Mouse (Mus musculus) hindbrain, embryonic 12.5 days (tissue): ENCODE data around the gene Ccdc34. TPM values are rescaled to one million over a fixed set of nuclear protein-coding genes. Genes with fewer than 3 reads are reported as not detected.
A peak's percentile ranks its signal among the peaks of the same experiment; 100 is the strongest.

Experiments used
- ATAC-seq: fragments of 200-750 bp; cut with Nextera tagmentation; 2 replicates; pipeline ENCODE4 v1.8.0; 2017; ENCODE audit warnings: moderate TSS enrichment; ENCODE audit not compliant: low FRiP score
- H3K27ac ChIP-seq: fragments of 300-500 bp; sonication (generic); 2 replicates; pipeline ENCODE4 v1.5.1; 2016; ENCODE audit warnings: mild to moderate bottlenecking
- H3K27me3 ChIP-seq: fragments of 300-500 bp; sonication (generic); 2 replicates; pipeline ENCODE4 v1.6.1; 2016; ENCODE audit warnings: mild to moderate bottlenecking
- H3K36me3 ChIP-seq: fragments of 300-500 bp; sonication (generic); 2 replicates; pipeline ENCODE4 v1.6.1; 2016; ENCODE audit warnings: mild to moderate bottlenecking
- H3K4me1 ChIP-seq: fragments of 300-500 bp; sonication (generic); 2 replicates; pipeline ENCODE4 v1.6.1; 2016
- H3K4me2 ChIP-seq: fragments of 300-500 bp; sonication (generic); replicated peaks from 2 replicates; pipeline ENCODE4 v1.6.1; 2016; ENCODE audit warnings: mild to moderate bottlenecking
- H3K4me3 ChIP-seq: fragments of 300-500 bp; sonication (generic); 2 replicates; pipeline ENCODE4 v1.5.1; 2016; ENCODE audit warnings: mild to moderate bottlenecking
- H3K9ac ChIP-seq: fragments of 300-500 bp; sonication (generic); 2 replicates; pipeline ENCODE4 v1.6.1; 2016; ENCODE audit warnings: mild to moderate bottlenecking, moderate library complexity
- H3K9me3 ChIP-seq: fragments of 300-500 bp; sonication (generic); replicated peaks from 2 replicates; pipeline ENCODE4 v1.6.1; 2016; ENCODE audit warnings: mild to moderate bottlenecking
- WGBS: fragments of 180-500 bp; shearing (Covaris S2); methylation state at CpG from one replicate; pipeline ENCODE4 v1.1.7; 2016; 5-methylcytosine and 5-hydroxymethylcytosine counted together
- polyA plus RNA-seq: library from polyadenylated mRNA; unstranded; fragments of >200 nt; fragmentation: Nextera tagmentation; extraction: Ambion mirVana; gene quantifications from 2 replicates; pipeline ENCODE4 v1.2.1, GENCODE M21; 2016

The Ccdc34 gene
- polyA plus RNA-seq, 1 experiment from 2014 or later: 47.5 TPM

DNA sequence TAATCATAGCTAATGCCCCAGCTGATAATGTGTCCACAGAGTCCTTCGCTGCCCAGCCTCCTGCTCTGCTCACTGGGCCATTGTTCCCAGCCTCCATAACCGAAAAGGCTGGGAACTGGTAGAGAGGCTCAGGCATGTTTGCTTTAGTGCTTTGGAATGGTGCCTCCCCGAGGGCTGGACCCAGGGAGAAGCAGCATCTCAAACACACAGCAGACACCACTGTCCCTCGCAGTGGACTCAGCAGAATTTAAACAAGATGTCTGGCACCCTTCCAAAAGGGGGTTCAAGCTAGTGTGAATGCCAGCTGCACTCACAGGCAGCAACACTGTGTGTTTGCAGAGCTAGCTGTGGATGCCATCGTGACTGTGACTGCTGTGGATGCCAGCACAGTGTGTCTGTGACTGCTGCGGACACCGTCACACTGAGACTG lies 156.2 kb downstream of the Ccdc34 start:
- peak overlapping the region; percentile 64; the same call in 1 of the 2 replicates for H3K27ac ChIP-seq
- H3K9me3 ChIP-seq: no peaks in the 10 kb centered on the region
- H3K9ac ChIP-seq: no peak overlapping the region
- H3K4me1 ChIP-seq: peaks cover 27% of the 10 kb centered on the region
- H3K27me3 ChIP-seq: no peaks in the 10 kb centered on the region
- ATAC-seq: peak; percentile 84
- 38% methylated on average over 7 of the region's 7 CpGs for WGBS
- no peak overlapping the region for H3K4me2 ChIP-seq
- H3K4me3 ChIP-seq: no peak overlapping the region
- no peaks in the 10 kb centered on the region for H3K36me3 ChIP-seq

GRCm38 (mm10) chr2:110176761-110177400 lies 159.3 kb downstream of the Ccdc34 start:
- Histone ChIP-seq H3K4me2 (no peak overlapping the region), H3K9ac (no peak overlapping the region), H3K36me3 (no peaks in the 10 kb centered on the region), H3K27ac (peak overlapping the region; percentile 73), H3K4me1 (peaks cover 43% of the 10 kb centered on the region), H3K27me3 (no peaks in the 10 kb centered on the region), H3K9me3 (no peaks in the 10 kb centered on the region), H3K4me3 (no peak overlapping the region)
- no peak for ATAC-seq
- 44% methylated on average over 2 of the region's 2 CpGs for WGBS

GRCm38 (mm10) chr2:110177406-110177805 lies 159.8 kb downstream of the Ccdc34 start:
- Histone ChIP-seq H3K4me1 (peaks cover 43% of the 10 kb centered on the region), H3K36me3 (no peaks in the 10 kb centered on the region), H3K9ac (no peak overlapping the region), H3K4me3 (no peak overlapping the region), H3K9me3 (no peaks in the 10 kb centered on the region), H3K27ac (peak overlapping the region; percentile 73), H3K27me3 (no peaks in the 10 kb centered on the region), H3K4me2 (no peak overlapping the region)
- no peak for ATAC-seq
- 69% methylated on average over 2 of the region's 2 CpGs for WGBS

DNA sequence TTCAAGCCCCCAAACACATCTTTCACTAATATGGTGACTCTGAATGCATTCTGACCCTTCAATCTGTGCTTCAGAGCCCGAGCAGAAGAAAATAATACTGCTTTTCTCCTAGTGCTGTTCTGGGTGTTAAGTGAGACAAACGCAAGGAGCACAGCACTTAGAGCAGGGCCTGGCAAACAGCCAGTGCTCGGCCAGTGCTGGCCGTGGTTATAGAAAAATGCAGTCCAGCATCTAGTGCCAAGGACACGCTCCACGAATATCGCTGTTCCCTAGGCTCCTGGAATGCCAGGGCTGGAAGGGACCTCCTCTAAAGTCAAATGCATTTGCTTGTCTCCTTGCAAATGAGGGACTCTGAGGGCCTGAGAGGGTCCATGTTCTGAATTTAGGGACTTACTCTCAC lies 160.3 kb downstream of the Ccdc34 start:
- Histone ChIP-seq H3K9ac (no peak overlapping the region), H3K4me3 (no peak overlapping the region), H3K36me3 (no peaks in the 10 kb centered on the region), H3K4me2 (no peak overlapping the region), H3K27ac (peak overlapping the region; percentile 73), H3K4me1 (peaks cover 43% of the 10 kb centered on the region), H3K27me3 (no peaks in the 10 kb centered on the region), H3K9me3 (no peaks in the 10 kb centered on the region)
- peak; percentile 36; the same call in 1 of the 2 replicates for ATAC-seq
- WGBS: 40% methylated on average over 7 of the region's 7 CpGs

DNA sequence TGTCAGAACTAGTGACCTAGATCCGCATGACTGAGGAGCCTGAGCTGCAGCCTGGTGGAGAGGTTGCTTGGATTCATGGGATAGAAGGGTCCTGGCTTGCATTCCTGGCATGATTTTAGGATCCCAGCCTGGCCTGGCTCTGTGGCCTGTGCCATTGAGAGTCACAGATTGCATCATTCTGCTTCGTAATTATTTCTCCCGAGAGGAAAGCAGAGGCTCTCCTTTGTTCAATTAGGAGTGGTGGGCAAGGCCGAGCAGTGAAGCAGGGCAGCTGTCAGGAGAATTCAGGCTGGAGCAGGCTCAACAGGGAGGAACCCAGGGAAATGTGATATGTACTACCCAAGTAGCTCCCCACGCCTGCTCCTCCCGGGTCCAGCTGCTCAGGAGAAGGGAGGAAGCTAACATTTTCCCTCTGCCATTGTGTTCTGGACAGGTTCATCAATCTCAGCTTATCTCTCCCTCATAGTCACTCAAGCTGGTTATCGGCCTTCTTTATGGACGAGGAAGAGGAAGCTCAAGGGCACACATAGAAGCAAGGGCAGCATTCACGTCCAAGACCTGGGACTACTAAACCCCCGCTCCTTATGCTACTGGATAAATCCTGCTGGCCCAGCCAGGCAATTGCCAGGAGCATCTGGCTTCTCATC lies 162.2 kb downstream of the Ccdc34 start:
- H3K4me3 ChIP-seq: no peak overlapping the region
- H3K27me3 ChIP-seq: no peaks in the 10 kb centered on the region
- H3K9me3 ChIP-seq: no peaks in the 10 kb centered on the region
- H3K4me2 ChIP-seq: no peak overlapping the region
- WGBS: 18% methylated on average over 10 of the region's 10 CpGs
- H3K36me3 ChIP-seq: no peaks in the 10 kb centered on the region
- ATAC-seq: peak; percentile 84
- H3K4me1 ChIP-seq: peaks cover 32% of the 10 kb centered on the region
- H3K9ac ChIP-seq: 0 out of 2 replicates have a peak overlapping the region, but pooled peaks have one; percentile 32
- H3K27ac ChIP-seq: peak overlapping the region; percentile 79

GRCm38 (mm10) chr2:110180316-110180670 lies 162.7 kb downstream of the Ccdc34 start:
- WGBS: 68% methylated on average over 7 of the region's 7 CpGs
- H3K27ac ChIP-seq: peak overlapping the region; percentile 79

GRCm38 (mm10) chr2:110181666-110182065 lies 164.0 kb downstream of the Ccdc34 start:
- Histone ChIP-seq H3K9ac (no peak overlapping the region), H3K36me3 (no peaks in the 10 kb centered on the region), H3K4me3 (no peak overlapping the region), H3K4me2 (no peak overlapping the region), H3K27ac (no peak overlapping the region), H3K27me3 (no peaks in the 10 kb centered on the region), H3K4me1 (peaks cover 32% of the 10 kb centered on the region), H3K9me3 (no peaks in the 10 kb centered on the region)
- WGBS: 64% methylated on average over 6 of the region's 6 CpGs
- no peak for ATAC-seq

More at GRCm38 (mm10) chr2:110180316-110180670, 162.7 kb downstream of the Ccdc34 start:
- Histone ChIP-seq H3K27me3 (no peaks in the 10 kb centered on the region), H3K9ac (0 out of 2 replicates have a peak overlapping the region, but pooled peaks have one; percentile 6), H3K4me2 (no peak overlapping the region), H3K4me3 (no peak overlapping the region), H3K4me1 (peaks cover 32% of the 10 kb centered on the region), H3K36me3 (no peaks in the 10 kb centered on the region), H3K9me3 (no peaks in the 10 kb centered on the region)
- 0 out of 2 replicates have a peak, but pooled peaks have one; percentile 0 for ATAC-seq

- Histone ChIP-seq H3K4me3 (no peak overlapping the region), H3K27ac (no peak overlapping the region), H3K4me2 (no peak overlapping the region), H3K9ac (no peak overlapping the region), H3K9me3 (no peaks in the 10 kb centered on the region), H3K36me3 (no peaks in the 10 kb centered on the region), H3K27me3 (no peaks in the 10 kb centered on the region), H3K4me1 (peaks cover 27% of the 10 kb centered on the region)
- no peak for ATAC-seq
- 65% methylated on average over 6 of the region's 6 CpGs for WGBS
Observed at GRCm38 (mm10) chr2:110182248-110182647, 164.6 kb downstream of the Ccdc34 start.

GRCm38 (mm10) chr2:110182795-110183486 lies 165.3 kb downstream of the Ccdc34 start:
- Histone ChIP-seq H3K4me3 (no peak overlapping the region), H3K36me3 (no peaks in the 10 kb centered on the region), H3K9me3 (no peaks in the 10 kb centered on the region), H3K4me2 (no peak overlapping the region), H3K9ac (no peak overlapping the region), H3K4me1 (peaks cover 20% of the 10 kb centered on the region), H3K27me3 (no peaks in the 10 kb centered on the region), H3K27ac (no peak overlapping the region)
- 64% methylated on average over 4 of the region's 4 CpGs for WGBS
- no peak for ATAC-seq

DNA sequence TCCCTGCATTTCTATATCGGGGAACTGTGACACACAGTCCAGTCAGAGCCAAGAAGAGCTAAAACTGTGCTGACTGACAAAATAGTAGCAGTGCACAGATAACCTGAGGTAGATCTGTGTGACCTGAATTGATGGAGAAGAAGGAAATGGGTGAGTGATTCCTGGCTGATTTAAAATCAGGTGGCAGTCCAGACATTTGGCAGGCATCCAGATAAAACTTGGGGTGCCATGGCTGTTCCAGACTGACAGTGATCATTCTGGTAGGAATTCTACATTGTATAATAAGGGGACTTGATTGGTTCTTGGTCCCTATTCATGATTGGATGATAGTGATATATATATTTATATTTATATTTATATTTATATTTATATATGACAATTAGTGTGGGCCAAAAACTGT lies 166.5 kb downstream of the Ccdc34 start:
- WGBS: 85% methylated on average over 1 of the region's 1 CpGs
- Histone ChIP-seq H3K9ac (no peak overlapping the region), H3K27me3 (no peaks in the 10 kb centered on the region), H3K4me3 (no peak overlapping the region), H3K9me3 (no peaks in the 10 kb centered on the region), H3K36me3 (no peaks in the 10 kb centered on the region), H3K27ac (no peak overlapping the region), H3K4me1 (peaks cover 18% of the 10 kb centered on the region), H3K4me2 (no peak overlapping the region)
- ATAC-seq: no peak

DNA sequence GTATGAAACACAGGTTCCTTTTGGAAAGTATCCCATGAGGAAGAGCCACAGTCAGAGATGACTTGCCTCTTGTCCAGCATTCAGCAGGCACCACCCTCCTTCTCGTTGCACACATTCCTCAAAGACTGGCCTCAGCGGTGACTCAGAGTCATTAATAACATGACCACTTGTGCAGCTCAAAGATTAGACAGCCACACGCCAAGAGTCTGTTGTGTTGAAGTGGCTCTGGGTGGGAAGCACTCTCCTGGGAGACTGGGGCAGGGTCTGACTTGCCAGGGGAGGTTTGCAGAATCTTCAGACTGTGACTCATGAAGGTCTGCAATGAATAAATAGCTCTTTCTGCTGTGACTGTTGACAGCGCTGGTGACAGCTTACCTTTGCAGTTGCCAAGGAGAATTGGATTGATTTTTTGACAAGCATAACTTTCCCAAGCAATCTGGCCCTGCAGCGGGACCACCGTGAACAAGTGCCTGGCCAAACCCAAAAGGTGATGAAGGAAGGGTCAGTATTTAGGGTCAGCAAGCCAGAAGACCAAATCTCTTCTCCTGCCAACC lies 168.9 kb downstream of the Ccdc34 start:
- Histone ChIP-seq H3K27ac (no peak overlapping the region), H3K9ac (no peak overlapping the region), H3K36me3 (no peaks in the 10 kb centered on the region), H3K9me3 (no peaks in the 10 kb centered on the region), H3K4me3 (no peak overlapping the region), H3K4me1 (0 out of 2 replicates have a peak, but pooled peaks cover 3% of the 10 kb centered on the region), H3K4me2 (no peak overlapping the region), H3K27me3 (no peaks in the 10 kb centered on the region)
- 46% methylated on average over 6 of the region's 6 CpGs for WGBS
- ATAC-seq: no peak

DNA sequence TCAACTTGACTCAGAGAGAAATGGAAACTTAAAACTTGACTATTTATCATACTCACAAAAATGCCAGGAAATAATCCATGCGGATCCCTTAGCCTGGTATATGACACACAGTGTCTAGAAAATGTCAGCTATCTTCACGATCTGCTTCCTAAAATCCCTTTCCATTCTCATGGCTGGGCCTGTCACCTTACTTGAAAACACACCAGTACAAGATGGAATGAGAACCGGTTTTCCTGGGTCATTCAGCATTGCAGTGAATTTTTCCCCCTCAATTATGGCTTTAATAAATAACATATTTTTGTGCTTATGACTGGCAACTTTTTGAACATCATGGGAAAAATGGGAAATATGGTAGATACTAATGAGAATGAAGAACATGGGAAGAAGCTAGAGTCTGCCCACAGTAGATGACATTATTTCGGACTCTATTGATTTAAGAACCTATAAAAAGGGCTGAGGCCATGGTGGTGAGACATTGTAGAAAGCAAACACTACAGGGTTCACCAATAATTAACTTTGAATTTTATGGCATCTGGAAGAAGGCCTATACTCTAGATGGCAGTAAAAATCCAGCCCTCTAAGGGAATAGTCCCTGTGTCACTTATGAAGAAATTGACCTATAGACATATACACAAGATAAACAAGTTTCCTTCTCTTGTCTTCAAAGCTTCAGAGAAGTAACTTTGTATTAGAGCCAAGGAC lies 171.2 kb downstream of the Ccdc34 start:
- no peak for ATAC-seq
- H3K4me2 ChIP-seq: no peak overlapping the region
- H3K27ac ChIP-seq: no peak overlapping the region
- H3K27me3 ChIP-seq: no peaks in the 10 kb centered on the region
- peaks cover 16% of the 10 kb centered on the region for H3K4me1 ChIP-seq
- H3K9me3 ChIP-seq: no peaks in the 10 kb centered on the region
- WGBS: 89% methylated on average over 4 of the region's 4 CpGs
- no peak overlapping the region for H3K4me3 ChIP-seq
- H3K36me3 ChIP-seq: no peaks in the 10 kb centered on the region
- no peak overlapping the region for H3K9ac ChIP-seq
